Mouse (Mus musculus): ENCODE measurements at regions not wholly inside any gene's neighbourhood (a gene's known extent, or its start where the extent isn't known, plus 50 kb on each side); places are given as distances from the start of the nearest gene placed in this dataset.
"Not testable (repeated sequence)": the region's sequence is repeated elsewhere in the genome, so short reads cannot be mapped to it uniquely, and the experiment has no call there.

DNA sequence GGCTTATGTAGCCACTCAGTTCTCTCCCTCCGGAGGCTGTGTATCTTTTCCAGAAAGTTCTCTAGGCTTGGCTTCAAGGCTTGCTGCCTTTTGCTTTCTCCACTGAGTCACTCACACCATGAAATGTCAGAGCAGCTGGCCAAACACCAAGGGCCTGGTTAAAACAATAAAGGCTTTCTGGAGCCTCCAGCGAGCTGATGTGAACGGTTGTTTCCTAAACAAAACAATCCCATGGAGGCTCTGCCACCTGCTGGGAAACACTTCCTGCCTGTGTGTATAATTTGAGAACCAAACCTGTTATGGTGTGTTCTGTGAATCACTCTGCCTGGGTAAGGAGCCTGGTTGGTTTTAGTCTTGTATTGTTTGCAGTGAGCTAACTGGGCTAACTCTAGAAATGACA is 96.7 kb upstream of the Tspan5 start:
- peaks cover 23% of the 10 kb centered on the region for H3K4me1 ChIP-seq
- no peak overlapping the region for H3K4me3 ChIP-seq
- H3K9me3 ChIP-seq (replicated peaks), result no peaks in the 10 kb centered on the region; the same call in 1 of the 2 replicates
- ATAC-seq, result no peak
- 0 out of 2 replicates have a peak overlapping the region, but pooled peaks have one; percentile 58 for H3K4me2 ChIP-seq
- H3K27me3 ChIP-seq, result no peaks in the 10 kb centered on the region
- H3K9ac ChIP-seq, result no peak overlapping the region
- 10% methylated on average over 3 of the region's 3 CpGs for WGBS
- H3K27ac ChIP-seq, result peak overlapping the region; percentile 68; the same call in 1 of the 2 replicates
- no peaks in the 10 kb centered on the region for H3K36me3 ChIP-seq (ENCODE audit: poor library complexity, severe bottlenecking)

DNA sequence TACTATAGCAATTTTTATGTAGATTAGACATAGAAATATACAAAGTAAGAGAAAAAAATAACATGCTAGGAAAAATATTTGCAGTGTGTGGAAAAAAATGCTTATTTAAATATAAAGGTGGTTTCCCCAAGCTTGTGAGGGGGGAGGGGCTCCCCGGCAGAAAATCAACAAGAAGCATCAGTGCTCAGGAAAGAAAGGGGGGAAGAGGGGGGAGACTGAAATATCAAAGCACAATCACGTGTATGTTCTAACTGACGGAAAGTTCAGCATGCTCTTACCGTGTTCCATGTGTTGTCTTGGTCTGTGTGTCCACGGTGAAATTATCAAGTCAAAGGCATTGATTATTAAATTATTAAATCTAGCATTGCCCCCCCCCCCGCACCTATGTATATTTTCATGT is 92.3 kb upstream of the Tspan5 start:
- H3K9ac ChIP-seq, result no peak overlapping the region
- no peaks in the 10 kb centered on the region for H3K36me3 ChIP-seq (ENCODE audit: poor library complexity, severe bottlenecking)
- no peaks in the 10 kb centered on the region; the same call in 1 of the 2 replicates for H3K9me3 ChIP-seq (replicated peaks)
- H3K4me2 ChIP-seq, result no peak overlapping the region
- no peak for ATAC-seq
- H3K27me3 ChIP-seq, result no peaks in the 10 kb centered on the region
- H3K4me3 ChIP-seq, result no peak overlapping the region
- H3K27ac ChIP-seq, result no peak overlapping the region
- H3K4me1 ChIP-seq, result peaks cover 10% of the 10 kb centered on the region
- WGBS, result 93% methylated on average over 6 of the region's 6 CpGs

DNA sequence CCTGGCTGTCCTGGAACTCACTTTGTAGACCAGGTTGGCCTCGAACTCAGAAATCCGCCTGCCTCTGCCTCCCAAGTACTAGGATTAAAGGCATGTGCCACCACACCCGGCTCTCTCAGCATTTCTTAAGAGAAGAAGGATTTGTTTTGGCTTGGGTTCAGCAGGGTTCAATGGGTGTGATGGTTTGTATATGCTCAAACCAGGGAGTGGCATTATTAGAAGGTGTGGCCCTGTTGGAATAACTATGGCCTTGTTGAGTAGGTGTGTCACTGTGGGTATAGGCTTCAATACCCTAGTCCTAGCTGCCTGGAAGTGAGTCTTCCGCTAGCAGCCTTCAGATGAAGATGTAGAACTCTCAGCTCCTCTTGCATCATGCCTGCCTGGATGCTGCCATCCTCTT is 91.3 kb upstream of the Tspan5 start:
- 96% methylated on average over 4 of the region's 4 CpGs for WGBS
- H3K9ac ChIP-seq; H3K27me3 ChIP-seq; H3K36me3 ChIP-seq (ENCODE audit: poor library complexity, severe bottlenecking); H3K4me2 ChIP-seq; H3K9me3 ChIP-seq (replicated peaks); H3K4me3 ChIP-seq; H3K27ac ChIP-seq; H3K4me1 ChIP-seq; ATAC-seq: not testable (repeated sequence)

DNA sequence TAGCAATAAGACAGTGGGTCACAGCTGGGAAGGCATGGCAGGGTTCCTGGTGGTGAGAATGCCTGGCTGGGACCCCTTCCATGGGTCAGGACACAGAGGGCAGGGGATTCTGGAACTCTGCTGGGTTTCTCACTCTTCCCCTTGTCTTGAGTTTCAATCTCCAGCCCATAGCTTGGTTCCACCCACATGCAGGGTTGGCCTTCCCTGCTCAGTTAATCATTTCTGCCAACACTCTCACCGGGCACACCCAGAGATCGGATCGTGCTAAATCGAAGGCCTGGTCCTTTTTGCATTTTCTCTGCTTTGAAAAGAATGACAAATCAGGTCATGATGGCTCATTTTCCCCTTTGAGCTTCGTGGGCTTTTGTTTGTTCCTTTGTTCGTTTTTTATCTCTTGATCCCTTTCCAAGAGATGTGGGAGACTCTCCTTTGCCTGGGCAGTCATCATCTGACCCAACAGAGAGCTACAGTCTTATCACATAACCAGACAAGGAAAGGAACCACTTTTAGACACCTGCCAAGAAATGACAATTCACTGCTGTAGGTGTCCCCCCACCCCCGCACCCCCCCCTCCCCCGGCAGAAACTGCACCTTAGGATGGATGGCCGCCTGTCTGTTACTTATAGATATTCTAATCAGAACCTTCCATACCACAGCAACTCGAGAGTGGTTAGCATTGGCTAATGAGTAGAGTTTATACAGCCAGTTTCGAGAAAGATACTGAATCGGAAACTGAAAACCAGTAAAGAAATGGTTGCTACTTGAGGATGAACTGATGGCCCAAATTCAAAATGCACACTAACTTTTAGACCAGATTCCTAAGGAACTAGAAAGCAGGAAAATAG is 90.4 kb upstream of the Tspan5 start:
- H3K4me2 ChIP-seq, result no peak overlapping the region
- peaks cover 5% of the 10 kb centered on the region; the same call in 1 of the 2 replicates for H3K4me1 ChIP-seq
- no peak overlapping the region for H3K9ac ChIP-seq
- peaks cover 4% of the 10 kb centered on the region for H3K9me3 ChIP-seq (replicated peaks)
- no peak for ATAC-seq
- 83% methylated on average over 12 of the region's 12 CpGs for WGBS
- H3K27ac ChIP-seq, result no peak overlapping the region
- no peak overlapping the region for H3K4me3 ChIP-seq
- H3K27me3 ChIP-seq, result no peaks in the 10 kb centered on the region
- H3K36me3 ChIP-seq (ENCODE audit: poor library complexity, severe bottlenecking), result no peaks in the 10 kb centered on the region

DNA sequence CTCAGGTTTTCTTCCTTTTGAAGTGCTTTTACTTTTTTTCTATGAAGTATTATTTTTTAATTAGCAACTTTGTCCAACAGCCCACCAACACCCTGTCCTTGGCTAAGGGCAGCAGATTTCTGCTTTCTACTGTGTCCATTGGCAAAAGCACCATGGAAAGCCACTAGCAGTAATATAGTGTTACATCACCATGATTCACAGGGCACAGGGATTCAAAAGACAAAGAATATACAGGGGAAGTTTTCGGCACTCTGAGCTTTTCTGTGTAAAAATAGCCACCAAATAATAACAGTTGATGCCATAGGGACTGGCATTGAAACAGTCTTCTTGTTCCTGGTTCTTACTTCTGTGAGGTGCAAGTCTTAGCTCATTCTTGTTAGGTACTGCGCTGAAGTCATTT is 89.8 kb upstream of the Tspan5 start:
- H3K4me1 ChIP-seq, result peaks cover 5% of the 10 kb centered on the region; the same call in 1 of the 2 replicates
- no peak overlapping the region for H3K4me2 ChIP-seq
- ATAC-seq, result no peak
- H3K27me3 ChIP-seq, result no peaks in the 10 kb centered on the region
- H3K27ac ChIP-seq, result no peak overlapping the region
- no peaks in the 10 kb centered on the region for H3K36me3 ChIP-seq (ENCODE audit: poor library complexity, severe bottlenecking)
- H3K9me3 ChIP-seq (replicated peaks), result peaks cover 4% of the 10 kb centered on the region
- no peak overlapping the region for H3K9ac ChIP-seq
- whole genome bisulfite sequencing, result 88% methylated on average over 2 of the region's 2 CpGs
- no peak overlapping the region for H3K4me3 ChIP-seq

DNA sequence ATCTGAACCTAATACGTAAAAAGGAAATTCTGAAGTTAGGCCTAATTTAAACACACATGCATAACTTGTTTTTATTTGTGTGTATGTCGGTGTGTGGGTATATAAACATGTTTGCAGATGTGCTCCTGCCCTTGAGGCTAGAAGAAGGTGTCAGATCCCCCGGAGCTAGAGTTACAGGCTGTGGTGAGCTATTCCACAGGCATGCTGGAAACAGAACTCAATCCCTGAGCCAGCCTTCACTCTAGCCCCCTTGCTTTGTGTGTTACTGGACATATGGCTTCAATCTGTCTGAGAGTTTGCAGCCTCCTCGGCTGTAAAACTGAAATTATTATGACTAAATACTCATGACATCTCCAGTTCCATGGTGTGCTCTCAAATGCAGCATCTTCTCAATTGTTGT is 89.3 kb upstream of the Tspan5 start:
- H3K27ac ChIP-seq, result no peak overlapping the region
- ATAC-seq, result no peak
- peaks cover 4% of the 10 kb centered on the region for H3K9me3 ChIP-seq (replicated peaks)
- H3K36me3 ChIP-seq (ENCODE audit: poor library complexity, severe bottlenecking), result no peaks in the 10 kb centered on the region
- peaks cover 5% of the 10 kb centered on the region; the same call in 1 of the 2 replicates for H3K4me1 ChIP-seq
- no peak overlapping the region for H3K4me3 ChIP-seq
- WGBS, result 87% methylated on average over 4 of the region's 4 CpGs
- H3K9ac ChIP-seq, result no peak overlapping the region
- H3K4me2 ChIP-seq, result no peak overlapping the region
- no peaks in the 10 kb centered on the region for H3K27me3 ChIP-seq

DNA sequence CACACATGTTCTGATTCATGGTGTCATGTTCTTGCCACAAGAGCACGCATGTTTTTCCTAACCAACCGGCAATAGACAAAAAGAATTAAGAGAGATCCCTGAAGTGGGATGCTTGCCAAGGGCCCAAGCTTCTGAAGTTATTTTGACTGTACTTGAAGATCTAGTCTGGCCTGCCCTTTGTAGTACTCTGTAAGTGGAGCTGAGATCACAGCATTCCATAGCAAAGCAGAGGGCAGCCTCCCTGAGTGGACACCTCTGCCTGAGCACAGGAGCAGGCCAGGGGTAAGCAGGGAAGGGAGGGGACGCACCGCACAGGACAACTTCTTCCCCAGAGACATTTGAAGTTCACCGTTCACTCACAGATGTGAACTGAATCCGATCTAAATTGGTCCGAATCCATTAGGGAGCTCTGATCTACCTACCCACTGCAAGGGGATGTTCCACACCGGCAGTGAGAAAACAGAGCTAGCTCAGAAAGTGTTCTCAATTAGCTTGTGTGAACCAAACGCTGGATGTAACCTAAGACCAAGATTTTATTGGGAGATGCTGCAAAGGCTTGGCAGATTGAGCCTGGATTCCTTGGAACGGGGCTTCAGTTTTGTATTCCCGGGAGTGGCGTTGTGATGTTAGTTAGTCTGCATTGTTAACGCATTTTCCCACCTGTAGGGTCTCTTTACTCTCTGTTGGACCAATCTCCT is 88.3 kb upstream of the Tspan5 start:
- Histone ChIP-seq H3K9ac (no peak overlapping the region), H3K4me1 (peaks cover 5% of the 10 kb centered on the region; the same call in 1 of the 2 replicates), H3K4me2 (no peak overlapping the region), H3K9me3 (replicated peaks) (peaks cover 7% of the 10 kb centered on the region), H3K27me3 (no peaks in the 10 kb centered on the region), H3K4me3 (no peak overlapping the region), H3K36me3 (ENCODE audit: poor library complexity, severe bottlenecking) (no peaks in the 10 kb centered on the region), H3K27ac (no peak overlapping the region)
- WGBS, result 89% methylated on average over 13 of the region's 13 CpGs
- no peak for ATAC-seq

DNA sequence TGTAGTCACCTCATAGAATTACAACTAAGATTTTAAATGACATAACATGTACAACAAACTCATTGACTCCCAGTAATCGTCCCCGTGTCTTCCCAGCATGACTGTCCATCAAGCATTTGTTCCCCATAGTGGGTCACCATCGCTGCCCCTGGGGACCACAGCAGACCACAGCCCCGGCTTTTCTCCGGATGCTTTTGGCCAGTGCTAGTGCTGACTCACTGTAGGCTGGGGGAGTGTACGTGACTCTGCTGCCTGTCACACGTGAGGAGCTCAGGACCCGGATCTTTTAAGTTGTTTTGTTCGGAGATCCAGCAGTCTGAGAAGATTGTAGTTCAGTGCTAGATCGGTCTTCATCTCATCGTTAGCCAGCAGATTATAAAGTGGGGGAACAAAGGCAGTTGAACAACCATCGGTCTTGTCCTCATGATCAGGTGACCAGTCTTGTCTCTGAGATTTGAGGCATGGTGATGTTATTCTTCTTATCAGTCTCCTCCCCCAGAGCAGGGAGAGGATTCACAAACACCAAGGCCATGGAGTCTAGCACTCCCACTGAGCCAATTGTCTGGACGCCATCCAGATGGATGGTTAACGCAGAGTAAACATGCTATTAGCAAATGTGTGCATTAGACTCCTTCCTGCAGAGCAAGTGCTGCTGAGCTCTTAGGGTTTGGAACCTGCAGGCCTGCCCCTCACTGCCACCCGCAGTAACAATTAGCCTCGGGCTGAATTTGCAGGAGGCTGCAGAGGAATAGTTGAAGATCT is 87.2 kb upstream of the Tspan5 start:
- peak; percentile 80 for ATAC-seq
- H3K4me1 ChIP-seq, result peaks cover 5% of the 10 kb centered on the region; the same call in 1 of the 2 replicates
- H3K9me3 ChIP-seq (replicated peaks), result peaks cover 13% of the 10 kb centered on the region
- H3K9ac ChIP-seq, result no peak overlapping the region
- no peak overlapping the region for H3K4me2 ChIP-seq
- no peaks in the 10 kb centered on the region for H3K36me3 ChIP-seq (ENCODE audit: poor library complexity, severe bottlenecking)
- no peaks in the 10 kb centered on the region for H3K27me3 ChIP-seq
- peak overlapping the region; percentile 14 for H3K27ac ChIP-seq
- no peak overlapping the region for H3K4me3 ChIP-seq
- 61% methylated on average over 16 of the region's 16 CpGs for WGBS

DNA sequence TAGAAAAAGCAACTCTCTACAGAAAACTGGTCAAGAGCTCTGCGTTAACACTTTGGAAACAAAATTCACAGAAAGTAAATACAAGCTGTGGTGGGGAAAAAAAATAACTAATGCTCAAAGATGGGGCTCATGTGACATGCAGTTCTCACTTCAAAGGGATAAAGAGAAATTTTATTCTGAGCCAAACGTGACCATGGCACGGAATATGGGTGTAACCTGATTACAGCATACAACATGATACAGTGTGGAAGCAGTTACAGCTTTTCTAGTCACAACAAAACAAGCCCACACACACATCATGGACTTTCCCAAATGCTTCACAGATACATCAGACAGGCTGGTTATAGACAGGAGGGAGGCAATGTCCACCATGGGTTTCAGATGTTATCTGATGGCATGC is 86.5 kb upstream of the Tspan5 start:
- Histone ChIP-seq H3K27me3 (no peaks in the 10 kb centered on the region), H3K4me2 (no peak overlapping the region), H3K27ac (peak overlapping the region; percentile 14; the same call in 1 of the 2 replicates), H3K9ac (no peak overlapping the region), H3K36me3 (ENCODE audit: poor library complexity, severe bottlenecking) (no peaks in the 10 kb centered on the region), H3K9me3 (replicated peaks) (peaks cover 13% of the 10 kb centered on the region), H3K4me3 (no peak overlapping the region), H3K4me1 (peaks cover 5% of the 10 kb centered on the region; the same call in 1 of the 2 replicates)
- ATAC-seq, result no peak
- WGBS, result 76% methylated on average over 3 of the region's 3 CpGs

DNA sequence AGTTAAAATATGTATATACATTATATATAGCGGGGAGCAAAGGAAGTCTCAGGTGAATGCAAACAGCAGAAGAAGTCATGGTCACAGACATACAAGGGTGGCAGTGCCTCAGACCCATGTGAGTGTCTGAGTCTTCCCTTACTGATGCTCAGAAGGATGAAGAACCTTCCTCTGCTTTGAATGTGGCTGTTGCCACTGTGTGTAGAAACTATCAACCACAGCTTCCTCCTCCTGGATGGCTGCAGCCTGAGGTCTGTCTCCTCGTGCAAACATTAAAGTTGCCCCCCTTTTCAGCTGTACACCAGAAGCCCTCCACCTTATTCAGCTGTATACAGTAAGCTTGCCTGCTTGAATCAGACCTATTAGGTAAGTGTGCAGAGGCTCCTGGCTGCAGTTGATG is 79.4 kb upstream of the Tspan5 start:
- peaks cover 9% of the 10 kb centered on the region; the same call in 1 of the 2 replicates for H3K9me3 ChIP-seq (replicated peaks)
- no peak for ATAC-seq
- H3K27ac ChIP-seq, result no peak overlapping the region
- H3K4me2 ChIP-seq, result no peak overlapping the region
- no peaks in the 10 kb centered on the region for H3K36me3 ChIP-seq (ENCODE audit: poor library complexity, severe bottlenecking)
- no peaks in the 10 kb centered on the region for H3K27me3 ChIP-seq
- WGBS, result 83% methylated on average over 2 of the region's 2 CpGs
- H3K9ac ChIP-seq, result no peak overlapping the region
- H3K4me3 ChIP-seq, result no peak overlapping the region
- no peaks in the 10 kb centered on the region for H3K4me1 ChIP-seq

DNA sequence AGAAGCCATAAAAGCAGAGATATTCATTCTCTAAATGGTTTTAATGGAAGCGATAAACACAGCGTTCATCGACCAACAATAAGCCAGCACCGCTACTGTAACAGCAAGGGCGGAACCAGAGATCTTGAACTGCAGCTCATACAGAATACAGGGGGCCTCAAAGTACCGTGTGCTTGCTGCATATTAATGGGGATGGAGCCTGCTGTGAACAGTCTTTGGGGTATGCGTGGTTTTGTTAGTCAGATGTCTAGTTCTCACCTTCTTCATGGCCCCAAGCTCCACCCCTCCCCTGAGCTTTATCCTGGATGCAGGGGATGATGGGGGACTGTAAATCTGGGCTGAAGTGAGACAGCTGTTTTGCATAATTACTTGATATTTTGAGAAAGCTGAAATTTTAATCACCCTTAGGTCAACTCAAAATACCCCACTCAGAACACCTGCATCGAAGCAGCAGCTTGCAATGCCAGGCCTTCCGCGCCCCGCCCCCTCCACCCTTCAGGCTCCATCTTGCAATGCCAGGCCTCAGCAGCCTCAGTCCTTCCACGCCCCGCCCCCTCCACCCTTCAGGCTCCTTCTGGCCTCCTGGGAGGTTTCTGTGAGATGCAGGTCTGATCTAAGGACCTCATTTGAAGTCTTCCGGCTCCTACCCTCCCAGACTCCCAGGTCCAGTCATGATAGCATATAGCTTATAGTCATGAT is 73.5 kb upstream of the Tspan5 start:
- Histone ChIP-seq H3K27me3 (no peaks in the 10 kb centered on the region), H3K9me3 (replicated peaks) (no peaks in the 10 kb centered on the region; the same call in 1 of the 2 replicates), H3K36me3 (ENCODE audit: poor library complexity, severe bottlenecking) (no peaks in the 10 kb centered on the region), H3K9ac (no peak overlapping the region), H3K27ac (no peak overlapping the region), H3K4me2 (no peak overlapping the region), H3K4me1 (no peaks in the 10 kb centered on the region), H3K4me3 (no peak overlapping the region)
- WGBS, result 68% methylated on average over 14 of the region's 14 CpGs
- peak; percentile 41; the same call in 1 of the 2 replicates for ATAC-seq
